Mouse (Mus musculus) mesoderm, embryonic 11.5 days (tissue): ENCODE results near the gene Akr1e1.
A peak's percentile ranks its signal among the peaks of the same experiment; 100 is the strongest.
"Not testable (repeated sequence)": the region's sequence is repeated elsewhere in the genome, so short reads cannot be mapped to it uniquely, and the experiment has no call there.

Experiments used
- DNase-seq: peaks from one replicate; pipeline ENCODE4 v3.0.0-alpha.2; 2012; ENCODE audit warnings: low read depth, low spot score

Akr1e1 gene

DNA sequence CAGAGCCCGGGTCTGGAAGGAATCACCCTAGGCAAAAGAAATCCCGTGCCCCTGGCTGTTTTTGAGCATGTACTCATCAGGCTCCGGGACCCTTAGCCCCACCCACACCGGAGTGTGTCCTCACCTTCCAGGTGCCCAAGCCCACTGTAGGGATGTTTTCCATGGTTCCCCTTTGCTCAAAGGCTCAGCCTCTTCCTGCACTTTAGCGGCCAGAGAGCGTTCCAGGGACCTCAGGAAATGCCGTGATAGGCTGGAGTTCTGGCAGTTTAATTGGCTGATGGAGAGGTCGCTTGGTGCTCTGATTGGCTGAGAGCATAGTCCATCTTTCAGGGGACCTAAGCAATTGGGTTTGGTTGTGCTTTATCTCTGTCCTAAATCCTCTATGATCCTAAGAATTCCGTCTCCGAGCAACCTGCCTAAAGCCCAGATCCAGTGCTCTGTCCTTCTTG, at the start of gene Akr1e1:
Gene Akr1e1 (minus strand): TSS at position 214 of the 449 bp plus-strand sequence.
- DNase-seq, result peak; percentile 91

DNA sequence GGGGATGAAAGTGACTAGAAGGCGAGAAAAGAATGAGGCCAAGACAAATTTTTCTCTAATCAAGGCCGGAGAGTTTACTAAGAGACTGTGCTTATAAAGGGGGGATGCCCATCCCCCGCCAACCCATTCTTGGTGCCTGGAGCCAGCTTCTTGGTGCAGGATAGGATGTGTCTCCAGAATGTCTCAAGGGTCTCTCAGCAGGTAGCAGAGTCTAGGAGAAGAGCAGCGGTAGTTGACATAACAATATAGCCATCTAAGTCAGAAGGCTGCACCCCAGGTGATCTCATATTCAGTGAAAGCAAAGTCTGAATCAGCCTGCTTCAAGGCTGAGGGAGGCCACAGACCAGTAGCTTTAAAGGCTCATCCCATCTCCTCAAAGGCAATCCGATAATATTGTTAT, 49.4 kb upstream of the Akr1e1 start:
- no peak for DNase-seq

DNA sequence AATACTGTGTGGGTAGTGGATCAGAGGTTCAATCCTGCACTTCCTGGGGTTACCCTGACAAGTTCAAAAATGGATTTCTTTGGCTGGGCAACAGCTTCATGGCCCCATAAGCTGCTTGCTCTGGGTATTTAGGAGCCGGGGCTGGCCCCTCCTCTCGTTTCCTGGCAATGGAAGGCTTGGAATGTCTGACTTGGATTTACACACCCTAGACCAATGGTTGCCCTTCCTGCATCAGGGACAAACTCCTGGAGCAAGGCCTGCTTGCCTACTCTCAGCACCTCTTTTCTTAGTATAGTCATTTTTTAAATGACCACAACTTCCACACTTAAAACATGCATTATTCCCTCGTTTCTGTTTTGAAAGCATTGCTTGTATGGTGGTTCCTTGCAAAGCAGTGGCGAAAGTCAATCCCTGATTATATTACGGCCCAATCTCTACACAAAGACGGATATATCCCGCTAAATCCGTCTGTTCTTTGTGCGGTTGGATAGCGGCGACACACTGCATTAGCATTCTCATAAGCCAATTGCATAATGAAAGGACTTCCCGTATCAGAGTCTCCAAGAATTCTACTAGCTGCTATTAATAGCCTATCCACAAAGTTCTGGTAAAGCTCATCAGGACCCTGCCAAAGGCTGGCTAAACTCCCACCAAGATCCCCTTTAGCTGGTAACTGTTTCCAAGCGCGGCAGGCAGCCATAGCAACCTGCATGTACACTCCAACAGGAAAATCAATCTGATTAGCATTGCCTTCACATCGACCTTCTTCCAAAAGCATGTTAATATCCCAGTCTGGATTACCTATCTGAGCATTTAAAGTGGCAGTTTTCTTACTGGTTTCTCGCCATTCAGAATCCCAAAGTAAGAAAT, 47.5 kb upstream of the Akr1e1 start:
- no peak for DNase-seq

DNA sequence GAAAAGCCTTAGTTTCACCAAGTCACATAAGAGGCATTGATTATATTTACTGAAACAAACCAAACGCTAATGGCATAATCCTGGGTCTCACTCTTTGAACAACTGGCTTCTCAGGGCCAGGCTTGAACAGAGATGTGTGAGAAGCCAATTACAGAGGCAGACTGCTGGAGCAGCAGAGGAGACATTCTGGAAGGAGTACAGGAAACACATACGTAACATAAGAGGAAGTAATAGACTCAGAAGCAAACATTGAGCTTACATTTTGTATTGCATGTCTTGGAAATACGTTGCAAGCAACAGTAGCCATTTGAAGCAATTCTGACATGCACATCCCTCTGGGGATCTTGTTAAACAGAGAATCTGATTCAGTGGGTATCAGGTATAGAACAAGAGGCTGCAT, 41.2 kb upstream of the Akr1e1 start:
- DNase-seq, result no peak

DNA sequence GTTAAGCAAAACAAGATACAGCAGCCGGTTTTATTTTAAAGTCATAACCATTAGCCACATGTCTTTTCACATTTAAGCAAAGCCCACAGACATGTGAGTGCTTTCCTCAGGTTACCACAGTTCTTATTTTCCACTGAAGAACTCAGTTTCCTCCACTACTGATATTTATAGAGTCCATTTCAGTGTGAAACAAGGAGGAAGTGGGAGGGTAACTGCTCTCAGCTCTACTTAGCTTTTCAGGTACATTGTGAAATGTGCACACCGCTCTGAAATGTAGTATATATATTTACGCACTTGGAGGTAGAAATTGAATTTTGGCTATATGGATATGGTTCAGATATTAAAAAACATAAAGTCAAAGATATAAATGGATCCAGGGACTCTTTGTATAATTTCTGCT, 36.3 kb upstream of the Akr1e1 start:
- DNase-seq, result no peak

DNA sequence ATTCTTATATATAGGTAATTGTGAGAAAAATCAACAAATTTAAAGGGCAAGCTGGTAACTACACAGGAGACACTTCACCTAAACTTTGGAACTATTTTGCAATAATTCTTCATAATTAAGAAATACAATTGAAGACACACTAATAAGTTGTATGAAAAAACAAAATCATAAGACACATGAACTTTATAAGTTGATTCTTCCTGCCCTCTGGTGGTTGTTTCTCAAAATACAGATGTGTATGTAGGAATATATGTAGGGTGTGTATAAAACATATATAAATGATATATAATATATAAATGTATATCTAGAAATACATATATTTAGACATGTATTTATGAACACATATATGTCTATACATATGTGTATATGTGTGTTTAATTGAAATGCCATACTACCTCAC, 1.9 kb upstream of the Akr1e1 start:
- DNase-seq, result peak; percentile 15

DNA sequence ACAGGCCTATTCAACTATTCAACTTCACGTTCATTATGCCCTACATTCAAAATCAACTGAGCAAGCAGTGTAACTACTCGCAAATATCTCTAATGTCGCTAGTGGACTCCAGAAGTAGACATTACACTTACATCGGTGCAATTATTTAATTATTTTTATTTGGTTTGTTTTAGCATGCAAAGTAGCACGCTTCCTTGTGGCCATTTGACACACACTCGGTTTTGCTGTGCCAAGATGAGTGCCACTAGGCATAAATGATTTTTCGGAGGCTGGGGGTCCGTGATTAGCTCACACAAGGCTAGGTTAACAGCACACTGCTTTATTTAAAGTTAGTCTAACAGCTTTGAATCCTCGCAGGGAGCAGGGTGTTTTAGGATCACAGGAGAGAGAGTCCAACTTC, 444 bp downstream of the Akr1e1 start:
- peak; percentile 1 for DNase-seq

DNA sequence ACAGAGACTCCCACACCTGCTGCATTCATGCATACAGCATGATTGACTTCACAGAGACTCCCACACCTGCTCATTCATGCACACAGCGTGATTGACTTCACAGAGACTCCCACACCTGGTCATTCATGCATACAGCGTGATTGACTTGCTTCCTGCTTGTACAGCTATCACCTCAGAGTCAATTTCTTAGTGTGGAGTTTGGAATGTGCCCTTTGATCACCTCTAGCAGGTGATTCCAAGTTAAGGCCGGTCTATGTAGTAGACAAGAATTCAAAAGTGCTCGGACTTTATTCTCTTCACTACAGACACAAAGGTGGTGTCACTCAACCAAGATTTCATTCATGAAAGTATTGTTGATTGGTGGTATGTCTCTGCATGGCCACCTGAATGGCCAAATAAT, 2.2 kb downstream of the Akr1e1 start:
- no peak for DNase-seq

DNA sequence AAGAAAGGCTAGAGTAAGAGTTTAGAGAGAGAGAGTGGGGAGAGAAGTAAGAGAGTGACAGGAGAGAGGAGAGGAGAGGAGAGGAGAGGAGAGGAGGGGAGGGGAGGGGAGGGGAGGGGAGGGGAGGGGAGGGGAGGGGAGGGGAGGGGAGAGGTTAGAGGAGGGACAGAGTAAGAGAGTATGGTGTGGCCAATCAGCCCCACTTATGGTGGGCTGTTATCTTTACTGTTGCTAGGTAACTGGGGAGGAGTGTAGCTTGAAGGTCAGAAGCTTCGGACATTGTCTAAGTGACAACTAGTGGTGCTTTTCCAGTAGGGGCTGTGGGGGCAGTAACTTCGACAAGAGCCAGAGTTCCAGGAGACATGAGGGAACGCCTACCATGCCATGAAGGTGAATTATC, 5.5 kb downstream of the Akr1e1 start:
- DNase-seq, result not testable (repeated sequence)

DNA sequence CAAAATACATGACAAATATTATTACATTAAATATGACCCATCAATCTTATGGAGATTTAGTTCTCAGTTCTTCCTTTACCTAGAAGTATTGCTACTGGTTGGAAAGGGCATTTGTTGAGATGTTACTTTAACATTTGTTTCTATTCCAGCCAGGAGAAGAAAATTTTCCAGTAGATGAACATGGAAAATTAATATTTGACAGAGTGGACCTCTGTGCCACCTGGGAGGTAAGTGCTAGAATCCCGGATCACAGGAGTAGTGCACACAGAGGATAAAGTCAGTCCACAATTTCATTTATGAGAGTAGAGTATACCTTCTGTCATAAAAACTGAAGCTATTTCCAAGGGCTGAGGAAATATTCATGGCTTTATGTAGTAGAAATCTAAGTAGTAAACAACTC, 32.1 kb downstream of the Akr1e1 start:
- DNase-seq, result no peak

DNA sequence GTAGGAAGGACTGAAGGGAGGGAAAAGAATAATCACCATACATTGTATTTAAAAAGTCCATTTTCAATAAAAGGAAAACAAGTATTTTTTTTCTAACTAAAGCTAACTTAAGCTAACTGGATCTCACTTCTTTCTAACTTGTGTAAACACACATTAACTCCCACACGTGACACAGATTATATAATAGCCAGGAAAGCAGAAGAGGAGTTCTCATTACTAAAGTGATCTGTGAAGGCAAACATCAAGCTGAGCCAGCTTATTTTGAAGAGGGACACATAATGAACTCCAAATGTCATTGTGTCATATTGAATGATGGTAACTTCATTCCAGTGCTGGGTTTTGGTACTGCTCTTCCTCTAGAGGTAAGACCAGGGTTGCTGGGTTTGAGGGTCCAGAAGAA, 35.1 kb downstream of the Akr1e1 start, which contains the start of gene Akr1c21:
Gene Akr1c21 (plus strand): TSS at position 205 of the 400 bp plus-strand sequence.
- no peak for DNase-seq

DNA sequence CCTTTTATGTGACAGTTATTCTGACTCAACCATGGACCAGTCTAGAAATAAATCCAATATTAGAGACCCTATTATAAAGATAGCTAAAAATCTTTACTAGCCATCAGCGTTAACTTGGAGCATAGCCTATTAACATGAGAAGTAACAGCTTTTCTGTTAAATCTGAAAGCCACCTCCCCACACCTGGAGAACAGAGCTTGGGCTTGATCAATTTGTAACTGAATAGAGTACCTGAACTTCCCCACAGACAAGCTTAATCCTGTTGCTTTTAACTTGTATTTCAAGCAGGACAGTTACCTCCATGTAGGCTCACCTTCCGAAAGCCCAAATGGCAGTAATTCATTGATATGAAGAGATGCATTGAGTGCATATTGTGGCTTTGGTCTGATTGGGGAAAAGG, 43.0 kb downstream of the Akr1e1 start:
- no peak for DNase-seq

DNA sequence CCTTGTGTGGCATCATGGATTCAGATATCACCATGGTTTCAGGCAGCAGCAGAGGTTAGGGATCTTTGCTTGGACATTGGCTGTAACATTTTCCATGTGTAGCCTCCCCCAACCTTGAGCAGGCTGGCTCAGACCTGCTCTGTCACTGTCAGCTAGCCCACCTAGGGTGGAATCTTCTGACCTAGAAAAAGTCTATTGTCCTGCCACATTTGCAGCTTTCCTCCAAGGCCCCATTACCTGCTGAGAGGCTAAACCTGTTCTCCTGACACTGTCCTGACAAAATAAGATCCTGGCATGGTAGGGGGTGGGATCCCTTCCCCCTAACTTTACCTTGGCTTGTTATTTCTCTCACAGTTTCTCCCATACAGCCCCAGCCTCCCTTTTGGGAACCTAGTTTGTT, 48.5 kb downstream of the Akr1e1 start:
- no peak for DNase-seq

DNA sequence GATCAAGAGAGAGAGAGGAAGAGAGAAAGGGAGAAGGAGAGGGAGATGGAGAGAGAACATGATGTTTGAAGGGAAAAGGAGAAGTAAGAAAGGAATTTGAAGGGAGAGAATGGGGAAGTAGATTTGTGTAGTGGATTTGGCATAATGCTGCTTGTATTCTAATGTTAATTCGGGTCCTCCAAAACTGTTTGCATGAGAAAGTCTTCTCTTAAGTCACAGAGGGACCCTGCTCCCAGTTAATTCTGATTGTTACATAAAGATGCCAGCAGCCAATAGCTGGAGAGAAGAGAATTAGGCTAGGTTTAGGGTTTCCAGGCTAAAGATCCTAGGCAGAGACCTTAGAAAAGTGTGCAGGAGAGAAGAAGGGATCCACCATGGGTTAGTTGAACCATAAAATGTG, 49.8 kb downstream of the Akr1e1 start:
- no peak for DNase-seq
